Mouse (Mus musculus) forebrain, embryonic 11.5 days (tissue): ENCODE data around the gene Fgfr3. TPM values are rescaled to one million over a fixed set of nuclear protein-coding genes. Genes with fewer than 3 reads are reported as not detected.

Source experiments
- ATAC-seq: fragments of 200-750 bp; cut with Nextera tagmentation; replicated peaks from 2 replicates; pipeline ENCODE4 v1.8.0; 2017; ENCODE audit warnings: moderate TSS enrichment; ENCODE audit not compliant: low FRiP score
- DNase-seq: peaks from one replicate; pipeline ENCODE4 v3.0.0-alpha.2; 2017; ENCODE audit warnings: low spot score
- H3K27ac ChIP-seq: fragments of 300-500 bp; sonication (generic); 2 replicates; pipeline ENCODE4 v1.5.1; 2014; ENCODE audit warnings: low read depth, low read length
- H3K27me3 ChIP-seq: fragments of 300-500 bp; sonication (generic); 2 replicates; pipeline ENCODE4 v1.6.1; 2014; ENCODE audit warnings: mild to moderate bottlenecking, low read length, mixed read lengths; ENCODE audit not compliant: control insufficient read depth, insufficient read depth
- H3K36me3 ChIP-seq: fragments of 300-500 bp; sonication (generic); 2 replicates; pipeline ENCODE4 v1.6.1; 2014; ENCODE audit warnings: mild to moderate bottlenecking, low read length, moderate library complexity, mixed read lengths; ENCODE audit not compliant: control insufficient read depth, insufficient read depth
- H3K4me1 ChIP-seq: fragments of 300-500 bp; sonication (generic); replicated peaks from 2 replicates; pipeline ENCODE4 v1.6.1; 2014; ENCODE audit warnings: low read length, mixed read lengths; ENCODE audit not compliant: control insufficient read depth, insufficient read depth
- H3K4me2 ChIP-seq: fragments of 300-500 bp; sonication (generic); 2 replicates; pipeline ENCODE4 v1.6.1; 2014; ENCODE audit warnings: low read depth, mild to moderate bottlenecking, low read length, moderate library complexity, mixed read lengths; ENCODE audit not compliant: severe bottlenecking
- H3K4me3 ChIP-seq: fragments of 300-500 bp; sonication (generic); 2 replicates; pipeline ENCODE4 v1.5.1; 2014; ENCODE audit warnings: low read depth, low read length
- H3K9ac ChIP-seq: fragments of 300-500 bp; sonication (generic); 2 replicates; pipeline ENCODE4 v1.6.1; 2014; ENCODE audit warnings: low read length
- H3K9me3 ChIP-seq: fragments of 300-500 bp; sonication (generic); 2 replicates; pipeline ENCODE4 v1.6.1; 2016; ENCODE audit warnings: low read length, mixed read lengths; ENCODE audit not compliant: control insufficient read depth
- WGBS: fragments of 180-500 bp; shearing (Covaris S2); extraction: QIAGEN DNeasy Blood & Tissue Kit; methylation state at CpG from one replicate; pipeline ENCODE4 v1.1.7; 2014; 5-methylcytosine and 5-hydroxymethylcytosine counted together
- polyA plus RNA-seq: library from polyadenylated mRNA; unstranded; fragments of >200 nt; fragmentation: Nextera tagmentation; extraction: Ambion mirVana; gene quantifications from 2 replicates; pipeline ENCODE4 v1.2.1, GENCODE M21; 2014

Fgfr3 gene
- polyA plus RNA-seq, 1 experiment from 2014 or later = 105 TPM

DNA sequence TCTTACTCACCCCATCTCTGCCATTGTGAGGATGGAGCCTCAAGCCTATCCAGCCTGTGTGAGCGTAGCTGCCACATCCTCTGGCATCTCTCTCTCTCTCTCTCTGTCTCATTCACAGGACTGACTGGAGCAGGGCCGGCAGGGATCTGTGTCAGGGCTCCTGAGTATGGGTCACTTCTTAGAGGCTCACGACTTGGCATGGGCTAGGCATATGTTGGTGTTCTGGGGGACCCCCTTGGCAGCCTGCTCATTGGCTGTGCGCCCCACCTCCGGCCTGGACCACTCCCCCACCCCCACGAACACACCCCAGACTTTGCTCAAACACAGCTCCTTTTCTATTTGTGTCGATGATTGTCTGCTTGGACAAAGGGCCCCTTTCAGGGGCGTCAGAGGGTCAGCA, 17.5 kb upstream of the Fgfr3 start:
- Histone ChIP-seq H3K4me3 (no peak overlapping the region), H3K9ac (peak overlapping the region; percentile 3; the same call in 1 of the 2 replicates), H3K36me3 (no peaks in the 10 kb centered on the region), H3K4me2 (no peak overlapping the region), H3K9me3 (no peaks in the 10 kb centered on the region), H3K4me1 (peaks cover 37% of the 10 kb centered on the region), H3K27me3 (peaks cover 24% of the 10 kb centered on the region), H3K27ac (peak overlapping the region; percentile 47)
- DNase-seq = no peak
- peak; percentile 21; the same call in 1 of the 2 replicates for ATAC-seq
- 18% methylated on average over 8 of the region's 8 CpGs for WGBS

GRCm38 (mm10) chr5:33704945-33705611, 16.4 kb upstream of the Fgfr3 start:
- ATAC-seq = peak; percentile 84
- 8% methylated on average over 11 of the region's 11 CpGs for WGBS
- peak overlapping the region; percentile 47 for H3K27ac ChIP-seq
- H3K4me1 ChIP-seq = peaks cover 32% of the 10 kb centered on the region
- H3K4me2 ChIP-seq = peak overlapping the region; percentile 24
- no peak overlapping the region for H3K4me3 ChIP-seq
- H3K36me3 ChIP-seq = no peaks in the 10 kb centered on the region
- peak overlapping the region; percentile 29 for H3K9ac ChIP-seq
- H3K9me3 ChIP-seq = no peaks in the 10 kb centered on the region
- peaks cover 14% of the 10 kb centered on the region for H3K27me3 ChIP-seq
- peak; percentile 87 for DNase-seq

DNA sequence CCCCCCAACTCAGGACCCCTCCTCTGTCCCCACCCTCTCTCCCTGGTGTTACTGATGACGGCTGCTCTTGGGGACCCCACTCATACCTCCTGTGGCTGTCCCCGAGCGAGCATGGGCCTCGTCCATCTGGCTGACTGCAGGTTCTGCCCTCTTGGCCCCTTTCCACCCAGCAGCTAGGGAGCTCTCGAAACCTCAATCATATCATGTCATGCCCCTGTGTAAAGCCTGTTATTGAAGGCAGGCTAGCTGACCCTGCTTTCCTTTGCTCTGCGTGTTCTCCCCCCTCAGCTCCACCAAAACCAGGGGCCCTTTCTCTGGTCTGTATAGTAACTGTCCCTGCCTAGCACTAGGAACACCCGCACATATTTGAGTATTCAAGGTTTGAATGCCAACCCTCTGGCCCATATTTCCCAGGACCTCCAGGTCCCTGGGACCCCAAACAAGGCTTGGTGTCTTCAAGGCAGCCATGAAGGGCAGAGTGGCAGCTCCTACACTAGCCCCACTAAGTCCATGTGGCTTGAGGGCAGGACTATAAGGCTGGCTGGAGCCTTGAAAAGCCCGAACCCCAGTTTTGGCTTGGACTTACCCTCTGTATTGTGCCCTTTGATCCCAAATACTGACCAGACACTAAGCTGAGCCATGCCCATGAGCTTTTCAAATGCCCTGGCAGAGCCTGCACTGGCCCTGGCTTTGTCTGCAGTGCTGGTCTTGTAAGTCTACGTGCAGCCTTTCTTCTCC, 15.7 kb upstream of the Fgfr3 start:
- Histone ChIP-seq H3K4me3 (no peak overlapping the region), H3K27ac (peak overlapping the region; percentile 47), H3K4me2 (peak overlapping the region; percentile 24; the same call in 1 of the 2 replicates), H3K27me3 (peaks cover 14% of the 10 kb centered on the region), H3K9me3 (no peaks in the 10 kb centered on the region), H3K4me1 (peaks cover 30% of the 10 kb centered on the region), H3K9ac (peak overlapping the region; percentile 29), H3K36me3 (no peaks in the 10 kb centered on the region)
- 11% methylated on average over 9 of the region's 9 CpGs for WGBS
- peak; percentile 36 for ATAC-seq
- no peak for DNase-seq

DNA sequence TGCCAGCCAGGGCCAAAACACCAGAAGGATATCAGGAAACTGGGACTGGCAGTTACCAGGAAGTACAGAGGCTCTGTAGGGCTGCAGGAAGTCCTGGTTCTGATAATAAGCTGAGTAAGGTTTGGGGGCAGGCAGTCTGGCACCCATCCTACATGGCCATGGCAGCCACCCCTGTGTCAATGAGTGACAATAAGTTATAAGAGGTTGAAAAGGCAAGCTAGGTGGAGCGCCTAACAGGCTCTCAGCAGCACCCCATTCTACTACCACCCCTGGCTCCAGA, 15.2 kb upstream of the Fgfr3 start:
- 88% methylated on average over 1 of the region's 1 CpGs for WGBS
- peak overlapping the region; percentile 47 for H3K27ac ChIP-seq
- H3K9ac ChIP-seq = no peak overlapping the region; the same call in 1 of the 2 replicates
- no peak overlapping the region for H3K4me3 ChIP-seq
- no peak overlapping the region for H3K4me2 ChIP-seq
- H3K4me1 ChIP-seq = peaks cover 30% of the 10 kb centered on the region
- H3K27me3 ChIP-seq = peaks cover 12% of the 10 kb centered on the region
- no peaks in the 10 kb centered on the region for H3K36me3 ChIP-seq
- H3K9me3 ChIP-seq = no peaks in the 10 kb centered on the region
- DNase-seq (no peak), ATAC-seq (no peak)

GRCm38 (mm10) chr5:33707163-33707562, 14.3 kb upstream of the Fgfr3 start:
- H3K9me3 ChIP-seq = no peaks in the 10 kb centered on the region
- no peak overlapping the region for H3K9ac ChIP-seq
- no peak for DNase-seq
- no peaks in the 10 kb centered on the region for H3K36me3 ChIP-seq
- peaks cover 4% of the 10 kb centered on the region for H3K27me3 ChIP-seq
- WGBS = 82% methylated on average over 4 of the region's 4 CpGs
- H3K4me1 ChIP-seq = peaks cover 30% of the 10 kb centered on the region
- H3K27ac ChIP-seq = no peak overlapping the region
- H3K4me2 ChIP-seq = no peak overlapping the region
- no peak overlapping the region for H3K4me3 ChIP-seq
- no peak for ATAC-seq

- Histone ChIP-seq H3K9ac (no peak overlapping the region), H3K9me3 (no peaks in the 10 kb centered on the region), H3K4me1 (peaks cover 27% of the 10 kb centered on the region), H3K27me3 (0 out of 2 replicates have a peak, but pooled peaks cover 2% of the 10 kb centered on the region), H3K36me3 (no peaks in the 10 kb centered on the region), H3K27ac (no peak overlapping the region), H3K4me2 (no peak overlapping the region), H3K4me3 (no peak overlapping the region)
- ATAC-seq = no peak
- DNase-seq = no peak
- 29% methylated on average over 2 of the region's 2 CpGs for WGBS
Observed at GRCm38 (mm10) chr5:33709037-33709436, 12.4 kb upstream of the Fgfr3 start.

GRCm38 (mm10) chr5:33712550-33712949, 8.9 kb upstream of the Fgfr3 start:
- Histone ChIP-seq H3K9me3 (no peaks in the 10 kb centered on the region), H3K9ac (no peak overlapping the region), H3K27ac (no peak overlapping the region), H3K27me3 (no peaks in the 10 kb centered on the region), H3K4me2 (no peak overlapping the region), H3K4me1 (0 out of 2 replicates have a peak, but pooled peaks cover 3% of the 10 kb centered on the region), H3K4me3 (no peak overlapping the region), H3K36me3 (no peaks in the 10 kb centered on the region)
- 86% methylated on average over 2 of the region's 2 CpGs for WGBS
- ATAC-seq (no peak), DNase-seq (no peak)

DNA sequence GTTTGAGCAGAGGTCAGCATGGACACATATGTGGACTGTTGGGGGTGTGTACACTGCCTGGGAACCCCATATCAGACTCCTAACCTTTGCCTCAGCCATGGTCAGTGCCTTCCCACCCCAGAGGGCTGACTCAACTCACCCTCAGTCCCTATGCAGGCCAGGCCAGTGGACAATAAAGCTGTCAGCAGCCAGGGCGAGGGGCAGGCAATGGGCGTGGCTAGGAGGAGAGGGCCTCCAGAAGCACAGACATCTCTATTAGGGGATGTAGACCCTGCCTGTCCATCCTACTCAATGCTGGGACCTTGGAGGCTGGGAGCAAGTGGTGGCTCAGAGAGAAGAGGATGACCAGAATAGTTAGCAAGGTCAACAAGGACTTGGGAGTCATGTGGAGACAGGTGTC, 6.3 kb upstream of the Fgfr3 start:
- Histone ChIP-seq H3K4me1 (peaks cover 3% of the 10 kb centered on the region; the same call in 1 of the 2 replicates), H3K27ac (no peak overlapping the region)
- ATAC-seq = no peak

More for the DNA sequence above, 6.3 kb upstream of the Fgfr3 start:
- Histone ChIP-seq H3K9me3 (no peaks in the 10 kb centered on the region), H3K4me2 (no peak overlapping the region), H3K9ac (no peak overlapping the region), H3K4me3 (no peak overlapping the region), H3K36me3 (no peaks in the 10 kb centered on the region), H3K27me3 (peaks cover 3% of the 10 kb centered on the region; the same call in 1 of the 2 replicates)
- DNase-seq = no peak
- 45% methylated on average over 2 of the region's 2 CpGs for WGBS
